Mouse (Mus musculus): ENCODE measurements at regions not wholly inside any gene's neighbourhood (a gene's known extent, or its start where the extent isn't known, plus 50 kb on each side); places are given as distances from the start of the nearest gene placed in this dataset.

DNA sequence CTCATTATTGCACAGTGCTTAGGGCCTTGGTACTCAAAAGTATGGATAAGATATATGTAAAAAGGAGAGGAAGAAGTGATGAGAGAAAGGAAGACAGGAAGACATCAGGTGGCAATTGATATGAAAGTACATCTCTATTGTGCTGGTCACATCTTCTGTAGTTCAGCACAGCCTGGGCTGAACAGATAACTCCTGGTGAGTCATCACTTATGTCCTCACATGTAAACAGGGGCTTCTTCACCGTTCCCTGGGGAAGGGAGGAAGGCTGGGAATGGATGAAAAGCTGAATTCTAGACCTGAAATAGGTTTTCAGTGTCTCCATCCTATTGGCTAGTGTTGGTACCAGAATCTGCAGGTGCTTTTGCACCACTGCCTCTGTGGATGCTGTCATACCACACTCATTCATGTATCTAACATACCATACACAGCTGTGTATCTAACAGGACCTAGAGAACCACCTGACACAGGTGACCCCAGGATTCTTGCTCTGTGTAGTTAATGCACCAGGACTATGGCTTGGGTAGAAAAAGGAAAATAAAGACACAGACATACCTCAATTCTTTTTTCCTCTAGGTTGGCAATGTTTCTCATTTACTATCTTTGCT, 234.4 kb upstream of the Zeb2 start:
- H3K27me3 ChIP-seq (ENCODE audit: control insufficient read depth in 1 of 2, insufficient read depth in 2 of 2, low read length in 2 of 2): no peaks in the 10 kb centered on the region

DNA sequence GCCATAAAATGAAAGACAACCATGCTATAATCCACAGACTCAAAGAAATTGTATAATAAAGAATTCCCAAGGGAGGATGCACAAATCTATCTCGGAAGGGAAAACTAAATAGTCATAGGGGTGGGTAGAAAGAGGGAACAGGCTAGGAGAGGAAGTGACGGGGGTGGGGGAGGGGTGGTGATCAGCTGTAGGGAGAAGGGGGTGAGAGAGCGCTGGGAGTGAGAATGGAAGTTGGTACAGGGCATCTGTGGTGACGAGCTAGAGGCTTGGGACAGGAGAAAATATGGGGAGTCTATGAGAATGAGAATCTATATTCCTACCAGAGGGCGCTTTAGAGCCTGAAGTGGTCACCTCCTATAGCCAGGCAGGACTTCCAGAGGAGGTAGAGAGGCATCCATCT, 229.2 kb upstream of the Zeb2 start:
- no peak for TF ChIP-seq POLR2AphosphoS5 (IDR thresholded peaks at IDR 0.05; ENCODE audit: borderline replicate concordance, low read depth, low read length)
- no peak for TF ChIP-seq E2F4 (IDR thresholded peaks at IDR 0.05; ENCODE audit: borderline replicate concordance, low read depth, low read length)
- no peak for TF ChIP-seq POLR2AphosphoS2 (IDR thresholded peaks at IDR 0.05; ENCODE audit: low read length)
- TF ChIP-seq SMC3 (IDR thresholded peaks at IDR 0.05; ENCODE audit: low read depth, low read length): peak; percentile 45
- no peak for TF ChIP-seq MEF2A (IDR thresholded peaks at IDR 0.05; ENCODE audit: extremely low read depth, insufficient replicate concordance, low read depth, low read length, poor library complexity, severe bottlenecking)
- no peak for TF ChIP-seq NRF1 (IDR thresholded peaks at IDR 0.05; ENCODE audit: insufficient read depth, low read depth, low read length, poor library complexity, severe bottlenecking)
- no peak for TF ChIP-seq MAFK (IDR thresholded peaks at IDR 0.05; ENCODE audit: borderline replicate concordance, low read depth, low read length)
- TF ChIP-seq USF1 (IDR thresholded peaks at IDR 0.05; ENCODE audit: low read depth, low read length): no peak
- TF ChIP-seq MYB (IDR thresholded peaks at IDR 0.05; ENCODE audit: low read depth, low read length): no peak
- TF ChIP-seq MXI1 (IDR thresholded peaks at IDR 0.05; ENCODE audit: low read depth, low read length): no peak
- peak in 2 of 3 experiments; percentile 22 to 24; a peak in 3 of 6 replicates for TF ChIP-seq CTCF (IDR thresholded peaks at IDR 0.05 in 2 of 3, conservative IDR thresholded peaks at IDR 0.05 in 1 of 3; ENCODE audit: control insufficient read depth in 1 of 3, insufficient read depth in 1 of 3, low read depth in 2 of 3, low read length in 3 of 3, poor library complexity in 1 of 3, severe bottlenecking in 1 of 3)
- TF ChIP-seq MAX (IDR thresholded peaks at IDR 0.05; ENCODE audit: low read length): no peak
- peak; percentile 23 for TF ChIP-seq RAD21 (IDR thresholded peaks at IDR 0.05; ENCODE audit: low read depth, low read length)
- TF ChIP-seq ZNF384 (IDR thresholded peaks at IDR 0.05; ENCODE audit: low read depth, low read length): no peak
- no peak for TF ChIP-seq RCOR1 (IDR thresholded peaks at IDR 0.05; ENCODE audit: low read depth, low read length)
- no peak for TF ChIP-seq TAL1 (IDR thresholded peaks at IDR 0.05; ENCODE audit: low read length)
- TF ChIP-seq NELFE (IDR thresholded peaks at IDR 0.05; ENCODE audit: low read depth, low read length): no peak
- no peak for TF ChIP-seq ZKSCAN1 (IDR thresholded peaks at IDR 0.05; ENCODE audit: low read depth, low read length)
- no peak for TF ChIP-seq ELF1 (IDR thresholded peaks at IDR 0.05; ENCODE audit: low read depth, low read length)
- no peak for TF ChIP-seq TBP (IDR thresholded peaks at IDR 0.05; ENCODE audit: low read depth, low read length)
- Histone ChIP-seq H3K9me3 (replicated peaks; ENCODE audit: insufficient read depth, low read length) (no peaks in the 10 kb centered on the region), H3K4me1 (ENCODE audit: control insufficient read depth in 1 of 2, insufficient read depth in 2 of 2, low read length in 2 of 2) (peaks cover 4 to 6% of the 10 kb centered on the region in 2 experiments; a peak in 3 of 4 replicates), H3K79me2 (ENCODE audit: control insufficient read depth, insufficient read depth, low read length, poor library complexity) (no peaks in the 10 kb centered on the region), H3K27me3 (ENCODE audit: control insufficient read depth in 1 of 2, insufficient read depth in 2 of 2, low read length in 2 of 2) (no peaks in the 10 kb centered on the region), H3K9ac (ENCODE audit: control insufficient read depth, low read depth, low read length, poor library complexity, severe bottlenecking) (no peak overlapping the region), H3K36me3 (ENCODE audit: control insufficient read depth in 1 of 2, insufficient read depth in 2 of 2, low read length in 2 of 2) (peaks cover 0 to 4% of the 10 kb centered on the region in 2 experiments; a peak in 1 of 4 replicates), H3K27ac (ENCODE audit: control insufficient read depth, low read depth, low read length) (no peak overlapping the region), H3K4me3 (ENCODE audit: control insufficient read depth in 1 of 2, insufficient read depth in 1 of 2, low read depth in 2 of 2, low read length in 2 of 2) (no peak overlapping the region)
- peak; percentile 10 for DNase-seq (ENCODE audit: low read depth, low spot score)

More for the DNA sequence above, 234.4 kb upstream of the Zeb2 start:
- Histone ChIP-seq H3K36me3 (ENCODE audit: control insufficient read depth in 1 of 2, insufficient read depth in 2 of 2, low read length in 2 of 2) (peaks cover 0 to 4% of the 10 kb centered on the region in 2 experiments; a peak in 1 of 4 replicates), H3K27ac (ENCODE audit: control insufficient read depth, low read depth, low read length) (no peak overlapping the region), H3K4me1 (ENCODE audit: control insufficient read depth in 1 of 2, insufficient read depth in 2 of 2, low read length in 2 of 2) (peaks cover 4 to 6% of the 10 kb centered on the region in 2 experiments; a peak in 3 of 4 replicates), H3K4me3 (ENCODE audit: control insufficient read depth in 1 of 2, insufficient read depth in 1 of 2, low read depth in 2 of 2, low read length in 2 of 2) (no peak overlapping the region), H3K79me2 (ENCODE audit: control insufficient read depth, insufficient read depth, low read length, poor library complexity) (no peaks in the 10 kb centered on the region), H3K9me3 (replicated peaks; ENCODE audit: insufficient read depth, low read length) (no peaks in the 10 kb centered on the region), H3K9ac (ENCODE audit: control insufficient read depth, low read depth, low read length, poor library complexity, severe bottlenecking) (no peak overlapping the region)
- DNase-seq (ENCODE audit: low read depth, low spot score): peak; percentile 38
- TF ChIP-seq ELF1 (IDR thresholded peaks at IDR 0.05; ENCODE audit: low read depth, low read length): no peak
- TF ChIP-seq ZNF384 (IDR thresholded peaks at IDR 0.05; ENCODE audit: low read depth, low read length): no peak
- no peak for TF ChIP-seq POLR2AphosphoS2 (IDR thresholded peaks at IDR 0.05; ENCODE audit: low read length)
- no peak for TF ChIP-seq MAZ (IDR thresholded peaks at IDR 0.05; ENCODE audit: low read depth, low read length)
- TF ChIP-seq EP300 (IDR thresholded peaks at IDR 0.05; ENCODE audit: low read depth in 1 of 2, low read length in 2 of 2): peak; percentile 72
- no peak for TF ChIP-seq MEF2A (IDR thresholded peaks at IDR 0.05; ENCODE audit: extremely low read depth, insufficient replicate concordance, low read depth, low read length, poor library complexity, severe bottlenecking)
- TF ChIP-seq POLR2A (IDR thresholded peaks at IDR 0.05; ENCODE audit: control insufficient read depth in 1 of 2, insufficient read depth in 1 of 2, low read depth in 1 of 2, low read length in 2 of 2, poor library complexity in 1 of 2): no peak
- TF ChIP-seq TCF12 (IDR thresholded peaks at IDR 0.05; ENCODE audit: low read depth, low read length): peak; percentile 69
- TF ChIP-seq TAL1 (IDR thresholded peaks at IDR 0.05; ENCODE audit: low read length): peak; percentile 81
- TF ChIP-seq ZKSCAN1 (IDR thresholded peaks at IDR 0.05; ENCODE audit: low read depth, low read length): no peak
- TF ChIP-seq GATA1 (IDR thresholded peaks at IDR 0.05; ENCODE audit: low read depth, low read length): peak; percentile 64
- no peak for TF ChIP-seq RCOR1 (IDR thresholded peaks at IDR 0.05; ENCODE audit: low read depth, low read length)
